Mouse (Mus musculus) liver, embryonic 13.5 days (tissue): ENCODE measurements around the gene Rab37. TPM values are rescaled to one million over a fixed set of nuclear protein-coding genes. Genes with fewer than 3 reads are reported as not detected.

Source experiments
- ATAC-seq: fragments of 200-750 bp; cut with Nextera tagmentation; 2 replicates; pipeline ENCODE4 v1.8.0; 2017; ENCODE audit warnings: low read depth, mild to moderate bottlenecking, moderate number of reproducible peaks, moderate library complexity
- DNase-seq: peaks from one replicate; pipeline ENCODE4 v3.0.0; 2022
- H3K27ac ChIP-seq: fragments of 300-500 bp; sonication (generic); 2 replicates; pipeline ENCODE4 v1.5.1; 2015; ENCODE audit warnings: moderate library complexity, mild to moderate bottlenecking, inconsistent platforms
- H3K27me3 ChIP-seq: fragments of 300-500 bp; sonication (generic); 2 replicates; pipeline ENCODE4 v1.6.1; 2015; ENCODE audit warnings: mild to moderate bottlenecking, inconsistent platforms
- H3K36me3 ChIP-seq: fragments of 300-500 bp; sonication (generic); 2 replicates; pipeline ENCODE4 v1.6.1; 2015; ENCODE audit warnings: mild to moderate bottlenecking, inconsistent platforms
- H3K4me1 ChIP-seq: fragments of 300-500 bp; sonication (generic); replicated peaks from 2 replicates; pipeline ENCODE4 v1.6.1; 2015; ENCODE audit warnings: inconsistent platforms
- H3K4me2 ChIP-seq: fragments of 300-500 bp; sonication (generic); 2 replicates; pipeline ENCODE4 v1.6.1; 2015; ENCODE audit warnings: inconsistent platforms, mild to moderate bottlenecking, moderate library complexity
- H3K4me3 ChIP-seq: fragments of 300-500 bp; sonication (generic); replicated peaks from 2 replicates; pipeline ENCODE4 v1.5.1; 2015; ENCODE audit warnings: mild to moderate bottlenecking, inconsistent platforms
- H3K9ac ChIP-seq: fragments of 300-500 bp; sonication (generic); 2 replicates; pipeline ENCODE4 v1.6.1; 2015; ENCODE audit warnings: mild to moderate bottlenecking, inconsistent platforms
- H3K9me3 ChIP-seq: fragments of 300-500 bp; sonication (generic); replicated peaks from 2 replicates; pipeline ENCODE4 v1.6.1; 2016; ENCODE audit warnings: inconsistent platforms
- WGBS: fragments of 180-500 bp; shearing (Covaris S2); methylation state at CpG from one replicate; pipeline ENCODE4 v1.1.7; 2015; ENCODE audit not compliant: insufficient replicate concordance; 5-methylcytosine and 5-hydroxymethylcytosine counted together
- polyA plus RNA-seq: library from polyadenylated mRNA; unstranded; fragments of >200 nt; fragmentation: Nextera tagmentation; extraction: Ambion mirVana; gene quantifications from 2 replicates; pipeline ENCODE4 v1.2.1, GENCODE M21; 2015

The Rab37 gene
- polyA plus RNA-seq, 1 experiment from 2014 or later, result 3.6 TPM

DNA sequence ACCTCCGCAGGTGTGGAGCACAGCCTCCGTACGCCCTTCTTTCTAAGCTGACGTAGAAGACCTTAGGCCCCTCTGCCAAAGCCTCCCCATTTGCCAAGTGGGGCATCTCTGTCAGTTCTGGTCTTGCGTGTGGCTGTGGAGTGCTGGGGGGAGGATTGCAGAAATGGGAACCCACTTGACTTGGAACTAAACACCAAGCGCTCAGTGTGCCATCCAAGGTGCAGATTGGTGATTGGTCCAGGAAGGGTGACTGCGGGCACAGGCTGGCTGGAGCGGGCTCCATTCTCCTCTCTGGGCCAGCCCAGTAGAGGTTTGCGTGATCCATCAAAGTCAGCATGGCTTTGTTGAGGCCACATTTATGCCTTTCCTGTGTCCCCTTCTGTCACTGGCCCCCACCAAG is 111.5 kb downstream of the Rab37 start:
- ATAC-seq, result no peak
- Histone ChIP-seq H3K36me3 (peaks cover 68% of the 10 kb centered on the region), H3K4me3 (no peak overlapping the region)

DNA sequence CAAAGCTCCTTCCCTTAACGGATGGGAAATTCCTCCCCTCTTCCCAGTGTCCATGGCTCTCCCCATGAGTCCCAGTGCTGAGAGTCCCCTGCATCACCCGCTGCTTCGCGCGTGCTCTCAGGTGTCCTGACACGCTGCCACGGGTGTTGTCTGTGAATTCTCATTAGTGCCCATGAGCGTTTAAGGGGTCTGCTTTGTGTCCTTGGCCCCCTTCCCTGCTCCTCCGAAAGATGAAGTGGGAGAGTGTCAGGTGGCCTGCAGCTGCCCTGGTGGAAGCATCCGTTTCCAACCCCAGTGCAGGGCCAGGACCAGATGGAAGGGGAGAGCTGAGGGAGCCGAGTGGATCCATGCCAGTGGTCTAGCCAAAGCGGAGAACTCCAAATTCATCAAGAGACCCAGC is 116.9 kb downstream of the Rab37 start:
- peaks cover 21% of the 10 kb centered on the region for H3K4me1 ChIP-seq
- 84% methylated on average over 12 of the region's 12 CpGs for WGBS
- no peaks in the 10 kb centered on the region for H3K9me3 ChIP-seq
- peaks cover 50% of the 10 kb centered on the region for H3K36me3 ChIP-seq
- H3K4me2 ChIP-seq, result no peak overlapping the region
- H3K9ac ChIP-seq, result no peak overlapping the region
- H3K4me3 ChIP-seq, result no peak overlapping the region
- no peak overlapping the region for H3K27ac ChIP-seq
- ATAC-seq, result no peak
- no peaks in the 10 kb centered on the region for H3K27me3 ChIP-seq
- no peak for DNase-seq

More for the DNA sequence above, 111.5 kb downstream of the Rab37 start:
- Histone ChIP-seq H3K4me1 (no peaks in the 10 kb centered on the region), H3K27ac (no peak overlapping the region), H3K9ac (no peak overlapping the region), H3K27me3 (no peaks in the 10 kb centered on the region), H3K9me3 (no peaks in the 10 kb centered on the region), H3K4me2 (no peak overlapping the region)
- 84% methylated on average over 9 of the region's 9 CpGs for WGBS
- no peak for DNase-seq

DNA sequence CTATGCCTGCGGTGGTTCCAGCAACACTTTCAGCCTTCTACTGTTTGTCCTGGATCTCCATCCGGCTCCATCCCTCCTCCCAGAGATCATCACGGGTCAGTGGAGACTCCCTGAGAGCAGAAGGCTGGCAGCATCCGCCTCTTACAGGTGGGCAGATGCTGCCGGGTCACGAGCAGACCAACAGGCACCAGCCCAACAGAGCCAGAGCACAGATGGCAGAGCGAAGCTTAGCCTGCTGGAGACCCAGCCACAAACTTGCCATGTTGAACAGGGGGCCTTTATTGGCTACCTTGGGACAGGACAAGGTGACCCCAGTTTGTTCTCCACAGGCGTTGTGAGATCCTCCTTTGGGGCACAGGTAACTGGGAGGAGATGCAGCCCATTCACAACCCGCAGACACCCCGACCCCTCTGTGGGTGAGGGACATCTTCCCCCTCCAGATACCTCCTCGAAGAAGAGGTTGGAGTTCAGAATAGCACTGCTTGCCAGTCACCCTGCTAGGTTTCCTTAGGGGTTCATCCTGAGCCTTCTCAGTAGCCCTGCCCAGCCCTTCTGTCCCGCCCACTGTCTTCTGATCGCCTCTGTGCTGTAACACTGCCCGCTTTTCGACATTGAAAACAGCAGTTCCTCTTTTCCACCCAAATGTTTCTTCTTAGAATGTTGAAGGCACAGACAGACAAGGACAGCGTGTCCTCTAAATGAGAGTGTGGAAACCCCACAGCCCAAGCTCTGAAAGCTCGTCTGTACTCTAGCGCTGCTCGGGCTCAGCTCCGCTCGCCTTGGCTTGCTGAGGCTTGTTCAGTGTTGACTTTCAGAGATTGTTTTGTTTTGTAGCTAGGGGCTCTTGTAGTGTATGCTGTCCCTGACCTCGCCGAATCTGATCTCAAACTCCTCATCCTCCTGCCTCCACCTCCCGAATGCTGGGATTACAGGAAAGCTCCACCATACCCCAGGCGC is 117.8 kb downstream of the Rab37 start:
- peaks cover 42% of the 10 kb centered on the region for H3K36me3 ChIP-seq
- no peak overlapping the region for H3K9ac ChIP-seq
- no peak overlapping the region for H3K4me2 ChIP-seq
- H3K4me3 ChIP-seq, result no peak overlapping the region
- H3K9me3 ChIP-seq, result no peaks in the 10 kb centered on the region
- peaks cover 21% of the 10 kb centered on the region for H3K4me1 ChIP-seq
- 69% methylated on average over 25 of the region's 25 CpGs for WGBS
- DNase-seq (no peak), ATAC-seq (no peak)
- no peaks in the 10 kb centered on the region for H3K27me3 ChIP-seq
- no peak overlapping the region for H3K27ac ChIP-seq

GRCm38 (mm10) chr11:115209958-115210357 is 118.7 kb downstream of the Rab37 start:
- no peak for ATAC-seq
- 70% methylated on average over 7 of the region's 7 CpGs for WGBS
- no peak overlapping the region for H3K9ac ChIP-seq

More at GRCm38 (mm10) chr11:115209958-115210357, 118.7 kb downstream of the Rab37 start:
- H3K27ac ChIP-seq, result no peak overlapping the region
- no peak overlapping the region for H3K4me3 ChIP-seq
- no peak overlapping the region for H3K4me2 ChIP-seq
- peaks cover 38% of the 10 kb centered on the region for H3K36me3 ChIP-seq
- no peaks in the 10 kb centered on the region for H3K9me3 ChIP-seq
- no peak for DNase-seq
- no peaks in the 10 kb centered on the region for H3K27me3 ChIP-seq
- H3K4me1 ChIP-seq, result peaks cover 21% of the 10 kb centered on the region

Other genes starting within 250 kb of the Rab37 start
- gene Gprc5c, start 240.3 kb upstream of the Rab37 start, polyA plus RNA-seq, result 11.3 and 12.8 TPM in 2 replicates
- 4.0 and 5.5 TPM in 2 replicates for gene Cd300a, start 201.4 kb upstream of the Rab37 start, polyA plus RNA-seq
- 0.50 and 0.72 TPM in 2 replicates for gene Cd300lb, start 157.0 kb upstream of the Rab37 start, polyA plus RNA-seq
- 0.16 TPM in 1 of 2 replicates, not detected in the other for gene Cd300c, start 122.3 kb upstream of the Rab37 start, polyA plus RNA-seq
- gene Cd300ld, start 101.5 kb upstream of the Rab37 start, polyA plus RNA-seq, result 0.48 and 0.59 TPM in 2 replicates
- 4.2 and 4.9 TPM in 2 replicates for gene Cd300c2, start 89.6 kb upstream of the Rab37 start, polyA plus RNA-seq
- not detected in 2 replicates for gene Cd300ld2, start 75.2 kb upstream of the Rab37 start, polyA plus RNA-seq
- gene Cd300ld4, start 64.4 kb upstream of the Rab37 start, polyA plus RNA-seq, result not detected in 2 replicates
- gene Cd300ld5, start 53.7 kb upstream of the Rab37 start, polyA plus RNA-seq, result not detected in 2 replicates
- not detected in 2 replicates for gene Cd300ld3, start 43.0 kb upstream of the Rab37 start, polyA plus RNA-seq
- gene Cd300e, start 29.3 kb upstream of the Rab37 start, polyA plus RNA-seq, result 0.68 and 0.82 TPM in 2 replicates
- gene Cd300lf, start 42.6 kb downstream of the Rab37 start, polyA plus RNA-seq, result 0.97 TPM in 2 replicates
- gene Slc9a3r1, start 71.9 kb downstream of the Rab37 start, polyA plus RNA-seq, result 59.8 and 69.9 TPM in 2 replicates
- 5.1 and 6.8 TPM in 2 replicates for gene Tmem104, start 96.1 kb downstream of the Rab37 start, polyA plus RNA-seq
- gene Nat9, start 96.4 kb downstream of the Rab37 start, polyA plus RNA-seq, result 11.9 and 13.3 TPM in 2 replicates
- gene Grin2c, start 175.8 kb downstream of the Rab37 start, polyA plus RNA-seq, result 0.06 and 0.12 TPM in 2 replicates
- gene Fdxr, start 185.6 kb downstream of the Rab37 start, polyA plus RNA-seq, result 16.3 and 18.2 TPM in 2 replicates
- gene Fads6, start 206.2 kb downstream of the Rab37 start, polyA plus RNA-seq, result 2.0 and 2.2 TPM in 2 replicates
- gene Otop2, start 215.7 kb downstream of the Rab37 start, polyA plus RNA-seq, result not detected in 2 replicates
- gene Ush1g, start 230.6 kb downstream of the Rab37 start, polyA plus RNA-seq, result 0.07 and 0.14 TPM in 2 replicates
- not detected in 2 replicates for gene Otop3, start 243.3 kb downstream of the Rab37 start, polyA plus RNA-seq